ENCODE assay signal across 9 mouse cellular contexts in genomic region chr19:29045369-29045768, GRCm38 (mm10). TPM values are rescaled to one million over a fixed set of nuclear protein-coding genes. Genes with fewer than 3 reads are reported as not detected.
DNase-seq lines count a peak whose midpoint lies in the region; ATAC-seq and TF ChIP-seq lines count a peak whose summit lies in the region.
"Had no signal": no experiment of that assay in that cellular context is flagged by ENCODE, and none has a peak within 500 bp of the region (broad histone marks: within the 10 kb centered on the region; RNA-seq: fewer than 3 reads in every experiment).

No protein-coding gene starts in this region.

- no peak overlapping the region for H3K27ac ChIP-seq in kidney, adult 2 months (ENCODE audit: insufficient read depth, low read depth, low read length)
- H3K27ac ChIP-seq in embryonic facial prominence, embryonic 12.5 days, result no peak overlapping the region
- no peak overlapping the region for H3K27ac ChIP-seq in hindbrain, embryonic 16.5 days (ENCODE audit: low read depth, low read length)
- peak overlapping the region; percentile 6; the same call in 1 of the 2 replicates for H3K27ac ChIP-seq in liver, embryonic 15.5 days (replicated peaks)

- no peak overlapping the region for H3K4me3 ChIP-seq in kidney, adult 2 months (ENCODE audit: insufficient read depth, low read depth, low read length)
- H3K4me3 ChIP-seq in embryonic facial prominence, embryonic 12.5 days, result no peak overlapping the region
- H3K4me3 ChIP-seq in hindbrain, embryonic 16.5 days (ENCODE audit: low read length), result no peak overlapping the region
- H3K4me3 ChIP-seq in liver, embryonic 15.5 days (replicated peaks), result no peak overlapping the region

- no peaks in the 10 kb centered on the region for H3K9me3 ChIP-seq in embryonic facial prominence, embryonic 12.5 days
- H3K9me3 ChIP-seq in hindbrain, embryonic 16.5 days (ENCODE audit: control insufficient read depth, low read length), result no peaks in the 10 kb centered on the region
- no peaks in the 10 kb centered on the region for H3K9me3 ChIP-seq in liver, embryonic 15.5 days (replicated peaks)

- DNase-seq in kidney, adult 2 months, result peak; percentile 79
- no peak for DNase-seq in kidney, adult 11 months
- no peak for DNase-seq in layer of hippocampus, postnatal 10 days (ENCODE audit: low spot score in 2 of 2)
- DNase-seq in spleen, adult 12 weeks (ENCODE audit: low spot score), result no peak
- DNase-seq: lung, adult 18-20 months had no signal

- no peaks in the 10 kb centered on the region for H3K36me3 ChIP-seq in kidney, adult 2 months (ENCODE audit: control insufficient read depth, insufficient read depth, low read length)
- H3K36me3 ChIP-seq in embryonic facial prominence, embryonic 12.5 days, result no peaks in the 10 kb centered on the region
- no peaks in the 10 kb centered on the region for H3K36me3 ChIP-seq in hindbrain, embryonic 16.5 days (ENCODE audit: control insufficient read depth, insufficient read depth, low read length)
- H3K36me3 ChIP-seq in liver, embryonic 15.5 days (replicated peaks), result no peaks in the 10 kb centered on the region

- 28% methylated on average over 4 of the region's 4 CpGs for WGBS in kidney, adult 2 months
- WGBS in embryonic facial prominence, embryonic 12.5 days, result 34% methylated on average over 4 of the region's 4 CpGs
- whole genome bisulfite sequencing in hindbrain, embryonic 16.5 days, result 64% methylated on average over 4 of the region's 4 CpGs
- WGBS in liver, embryonic 15.5 days (ENCODE audit: insufficient replicate concordance), result 73% methylated on average over 4 of the region's 4 CpGs

- H3K9ac ChIP-seq in embryonic facial prominence, embryonic 12.5 days, result no peak overlapping the region
- no peak overlapping the region for H3K9ac ChIP-seq in hindbrain, embryonic 16.5 days (ENCODE audit: low read depth, low read length)
- no peak overlapping the region for H3K9ac ChIP-seq in liver, embryonic 15.5 days

- TF ChIP-seq CTCF in kidney, adult 2 months (conservative IDR thresholded peaks at IDR 0.05; ENCODE audit: insufficient read depth, insufficient read length, low read depth, low read length), result no peak

- no peak for ATAC-seq in embryonic facial prominence, embryonic 12.5 days (ENCODE audit: insufficient number of reproducible peaks, insufficient read depth, low FRiP score, low TSS enrichment)
- ATAC-seq in hindbrain, embryonic 16.5 days, result no peak
- no peak for ATAC-seq in liver, embryonic 15.5 days (ENCODE audit: insufficient read depth)
- no peak for ATAC-seq in megakaryocyte progenitor cell, adult 5-6 weeks (replicated peaks; ENCODE audit: poor library complexity)

- H3K4me2 ChIP-seq in embryonic facial prominence, embryonic 12.5 days (replicated peaks), result peak overlapping the region; percentile 52; the same call in 1 of the 2 replicates
- H3K4me2 ChIP-seq in hindbrain, embryonic 16.5 days (ENCODE audit: low read length), result peak overlapping the region; percentile 76
- H3K4me2 ChIP-seq in liver, embryonic 15.5 days, result peak overlapping the region; percentile 95

- no peaks in the 10 kb centered on the region for H3K27me3 ChIP-seq in kidney, adult 2 months (replicated peaks; ENCODE audit: control insufficient read depth, insufficient read depth, low read length)
- H3K27me3 ChIP-seq in embryonic facial prominence, embryonic 12.5 days, result no peaks in the 10 kb centered on the region
- H3K27me3 ChIP-seq in hindbrain, embryonic 16.5 days (replicated peaks; ENCODE audit: control insufficient read depth, insufficient read depth, low read length), result no peaks in the 10 kb centered on the region
- no peaks in the 10 kb centered on the region for H3K27me3 ChIP-seq in liver, embryonic 15.5 days

- peaks cover 13% of the 10 kb centered on the region; the same call in 1 of the 2 replicates for H3K4me1 ChIP-seq in kidney, adult 2 months (ENCODE audit: control insufficient read depth, insufficient read depth, low read length)
- peaks cover 6% of the 10 kb centered on the region; the same call in 1 of the 2 replicates for H3K4me1 ChIP-seq in embryonic facial prominence, embryonic 12.5 days
- peaks cover 13% of the 10 kb centered on the region for H3K4me1 ChIP-seq in hindbrain, embryonic 16.5 days (ENCODE audit: control insufficient read depth, insufficient read depth, low read depth, low read length)
- peaks cover 51% of the 10 kb centered on the region for H3K4me1 ChIP-seq in liver, embryonic 15.5 days (replicated peaks)

- TF ChIP-seq POLR2A in kidney, adult 2 months (IDR thresholded peaks at IDR 0.05; ENCODE audit: low read depth, low read length), result no peak

RNA-seq across cellular contexts. Expression of gene Ak3, which starts 2.4 kb away (rescaled TPM):
- polyA plus RNA-seq in kidney, adult 2 months (2012; rRNA removed), result 155 and 160 TPM in 2 replicates
- polyA plus RNA-seq in embryonic facial prominence, embryonic 12.5 days (2016; fragmentation: Nextera tagmentation; extraction: Ambion mirVana), result 73.4 and 74.8 TPM in 2 replicates
- polyA plus RNA-seq in hindbrain, embryonic 16.5 days (2015; fragmentation: Nextera tagmentation; extraction: Ambion mirVana), result 74.4 and 75.2 TPM in 2 replicates
- 44.9 and 45.7 TPM in 2 replicates for polyA plus RNA-seq in liver, embryonic 15.5 days (2015; fragmentation: Nextera tagmentation; extraction: Ambion mirVana)
- 10 to 100 TPM; 40.4 to 46.4 TPM for total RNA-seq in layer of hippocampus, postnatal 10 days (2021)
- total RNA-seq in megakaryocyte progenitor cell, adult 5-6 weeks (2015), result 41.5 and 50.1 TPM in 2 replicates
- 22.3 and 29.4 TPM in 2 replicates for total RNA-seq in megakaryocyte progenitor cell, adult 5-6 weeks (2017)

RNA-seq across cellular contexts. Expression of gene Cdc37l1, which starts 55.2 kb away (rescaled TPM):
- polyA plus RNA-seq in kidney, adult 2 months (2012; rRNA removed), result 13.5 and 15.6 TPM in 2 replicates
- polyA plus RNA-seq in embryonic facial prominence, embryonic 12.5 days (2016; fragmentation: Nextera tagmentation; extraction: Ambion mirVana), result 48.3 and 50.7 TPM in 2 replicates
- 41.2 and 45.0 TPM in 2 replicates for polyA plus RNA-seq in hindbrain, embryonic 16.5 days (2015; fragmentation: Nextera tagmentation; extraction: Ambion mirVana)
- polyA plus RNA-seq in liver, embryonic 15.5 days (2015; fragmentation: Nextera tagmentation; extraction: Ambion mirVana), result 9.3 TPM in 2 replicates
- 10 to 100 TPM; 75.1 to 84.3 TPM for total RNA-seq in layer of hippocampus, postnatal 10 days (2021)
- 28.5 and 45.0 TPM in 2 replicates for total RNA-seq in megakaryocyte progenitor cell, adult 5-6 weeks (2015)
- total RNA-seq in megakaryocyte progenitor cell, adult 5-6 weeks (2017), result 31.0 and 48.1 TPM in 2 replicates

RNA-seq across cellular contexts. Expression of gene Rcl1, which starts 55.8 kb away (rescaled TPM):
- polyA plus RNA-seq in kidney, adult 2 months (2012; rRNA removed), result 16.9 and 17.6 TPM in 2 replicates
- polyA plus RNA-seq in embryonic facial prominence, embryonic 12.5 days (2016; fragmentation: Nextera tagmentation; extraction: Ambion mirVana), result 62.9 TPM in 2 replicates
- 39.1 and 42.2 TPM in 2 replicates for polyA plus RNA-seq in hindbrain, embryonic 16.5 days (2015; fragmentation: Nextera tagmentation; extraction: Ambion mirVana)
- polyA plus RNA-seq in liver, embryonic 15.5 days (2015; fragmentation: Nextera tagmentation; extraction: Ambion mirVana), result 65.8 and 69.2 TPM in 2 replicates
- total RNA-seq in layer of hippocampus, postnatal 10 days (2021), result 10 to 100 TPM; 17.8 to 20.7 TPM
- total RNA-seq in megakaryocyte progenitor cell, adult 5-6 weeks (2015), result 29.0 and 36.9 TPM in 2 replicates
- total RNA-seq in megakaryocyte progenitor cell, adult 5-6 weeks (2017), result 55.3 and 76.6 TPM in 2 replicates
